In genomic region chr5:134241831-134242230, GRCm38 (mm10) we compare ENCODE assay signal across 22 mouse cellular contexts. TPM values are rescaled to one million over a fixed set of nuclear protein-coding genes. Genes with fewer than 3 reads are reported as not detected.
DNase-seq lines count a peak whose midpoint lies in the region; ATAC-seq and TF ChIP-seq lines count a peak whose summit lies in the region.
"Had no signal": no experiment of that assay in that cellular context is flagged by ENCODE, and none has a peak within 500 bp of the region (broad histone marks: within the 10 kb centered on the region; RNA-seq: fewer than 3 reads in every experiment).

No protein-coding gene starts in this region.

- no peak for ATAC-seq in megakaryocyte, adult 5-6 weeks (ENCODE audit: poor library complexity, severe bottlenecking)
- ATAC-seq: forebrain, embryonic 14.5 days; forebrain, embryonic 16.5 days had no signal

- no peak for TF ChIP-seq POLR2A in olfactory bulb, adult 2 months (IDR thresholded peaks at IDR 0.05; ENCODE audit: insufficient read depth, low read depth, low read length)

- H3K27ac ChIP-seq in layer of hippocampus, adult 2 months = peak overlapping the region; percentile 80
- peak overlapping the region; percentile 81 for H3K27ac ChIP-seq in olfactory bulb, adult 2 months (ENCODE audit: insufficient read depth, low read depth, low read length)
- H3K27ac ChIP-seq: embryonic facial prominence, embryonic 13.5 days; embryonic facial prominence, embryonic 15.5 days; forebrain, embryonic 10.5 days; forebrain, embryonic 12.5 days had no signal

- no peak overlapping the region for H3K4me3 ChIP-seq in layer of hippocampus, adult 2 months
- H3K4me3 ChIP-seq in olfactory bulb, adult 2 months (ENCODE audit: insufficient read depth, low read depth, low read length) = no peak overlapping the region
- H3K4me3 ChIP-seq: embryonic facial prominence, embryonic 13.5 days; embryonic facial prominence, embryonic 15.5 days; erythroblast, embryonic 14.5 days; forebrain, embryonic 10.5 days; forebrain, embryonic 12.5 days had no signal

- WGBS in olfactory bulb, adult 2 months = 34% methylated on average over 5 of the region's 5 CpGs

- H3K4me1 ChIP-seq in olfactory bulb, adult 2 months (ENCODE audit: control insufficient read depth, insufficient read depth, low read length) = peaks cover 58% of the 10 kb centered on the region
- H3K4me1 ChIP-seq: embryonic facial prominence, embryonic 13.5 days had no signal

- TF ChIP-seq CTCF in layer of hippocampus, adult 2 months (conservative IDR thresholded peaks at IDR 0.05) = no peak
- no peak for TF ChIP-seq CTCF in olfactory bulb, adult 2 months (IDR thresholded peaks at IDR 0.05; ENCODE audit: insufficient read depth, low read depth, low read length)

- DNase-seq in layer of hippocampus, adult 2 months (ENCODE audit: low spot score in 2 of 2) = peak; percentile 60 to 70
- no peak for DNase-seq in layer of hippocampus, postnatal 25 days (ENCODE audit: extremely low spot score in 1 of 2, low spot score in 1 of 2)
- peak; percentile 65 for DNase-seq in brain, adult 2 months (ENCODE audit: low read depth, low spot score)
- DNase-seq in cerebellum, adult 9-11 months = no peak
- DNase-seq: adrenal gland, adult 2 months; adrenal gland, postnatal 10 days; adrenal gland, postnatal 25 days; cerebellum, adult 11-12 months; cerebellum, adult 2 months; cerebellum, adult 9-10 months; cerebellum, postnatal 14 days; cerebellum, postnatal 36 days; embryo, embryonic 11 days had no signal

RNA-seq across cellular contexts. Expression of gene Ncf1, which starts 12.4 kb away (rescaled TPM):
- total RNA-seq in layer of hippocampus, adult 2 months (2021) = 1 to 10 TPM; 7.2 to 9.0 TPM
- total RNA-seq in layer of hippocampus, postnatal 25 days (2021) = 1 to 10 TPM; 5.5 to 7.8 TPM
- polyA plus RNA-seq in olfactory bulb, adult 2 months (2012; ENCODE audit: insufficient read depth, insufficient read length, low replicate concordance, missing spikeins) = not detected in 2 replicates
- 284 and 306 TPM in 2 replicates for total RNA-seq in megakaryocyte, adult 5-6 weeks (2015)
- total RNA-seq in megakaryocyte, adult 5-6 weeks (2017) = 339 and 371 TPM in 2 replicates

RNA-seq across cellular contexts. Expression of gene Gtf2ird2, which starts 58.0 kb away (rescaled TPM):
- total RNA-seq in layer of hippocampus, adult 2 months (2021) = 10 to 100 TPM; 15.4 to 17.6 TPM
- total RNA-seq in layer of hippocampus, postnatal 25 days (2021) = 10 to 100 TPM; 14.8 to 15.4 TPM
- not detected in 2 replicates for polyA plus RNA-seq in olfactory bulb, adult 2 months (2012; ENCODE audit: insufficient read depth, insufficient read length, low replicate concordance, missing spikeins)
- 2.7 and 4.4 TPM in 2 replicates for total RNA-seq in megakaryocyte, adult 5-6 weeks (2015)
- total RNA-seq in megakaryocyte, adult 5-6 weeks (2017) = 2.5 and 3.2 TPM in 2 replicates

Comparison
In these comparisons a context has a peak if more than half of its experiments do, and no peak if none do; other contexts are left out.
1. DNase-seq: peak in layer of hippocampus, adult 2 months (2 of 2) and brain, adult 2 months (single experiment); none in layer of hippocampus, postnatal 25 days (0 of 2) and cerebellum, adult 9-11 months (single experiment).
2. RNA of gene Ncf1, which starts 12.4 kb away (total RNA-seq): 284 to 371 TPM in megakaryocyte, adult 5-6 weeks; 7.2 to 9.0 TPM in layer of hippocampus, adult 2 months and 5.5 to 7.8 TPM in layer of hippocampus, postnatal 25 days; every median in the first group is over 10 times any median in the second.